Mouse (Mus musculus) cortical plate, adult 2 months (tissue): Measurements from ENCODE around the gene Olfr1177-ps. TPM values are rescaled to one million over a fixed set of nuclear protein-coding genes. Genes with fewer than 3 reads are reported as not detected.

Source experiments
- H3K27ac ChIP-seq: fragments of 200-500 bp; 2 replicates; pipeline ENCODE4 v1.5.1; 2012; ENCODE audit warnings: low read length, control low read depth, inconsistent platforms; ENCODE audit not compliant: insufficient read depth
- H3K4me1 ChIP-seq: fragments of 200-500 bp; 2 replicates; pipeline ENCODE4 v1.6.1; 2011; ENCODE audit warnings: low read length; ENCODE audit not compliant: control insufficient read depth, insufficient read depth
- H3K4me3 ChIP-seq: fragments of 200-500 bp; 2 replicates; pipeline ENCODE4 v1.5.1; 2011; ENCODE audit warnings: mild to moderate bottlenecking, low read length, control low read depth; ENCODE audit not compliant: insufficient read depth
- CTCF ChIP-seq: fragments of 200-500 bp; IDR thresholded peaks from 2 replicates; pipeline ENCODE4 v1.5.1; 2011; ENCODE audit warnings: mild to moderate bottlenecking, control low read depth, low read length; ENCODE audit not compliant: insufficient read depth; ENCODE audit errors: extremely low read depth
- POLR2A ChIP-seq: fragments of 200-500 bp; IDR thresholded peaks from 2 replicates; pipeline ENCODE4 v1.6.1; 2011; ENCODE audit warnings: mild to moderate bottlenecking, low read length, control low read depth; ENCODE audit not compliant: insufficient read depth; ENCODE audit errors: extremely low read depth
- polyA plus RNA-seq: library from polyadenylated mRNA; depleted of rRNA; stranded (reverse); fragments of >200 nt; gene quantifications from 2 replicates; pipeline ENCODE4 v1.2.3, GENCODE M21; 2012; rRNA removed

Olfr1177-ps gene
- not detected in 2 replicates for polyA plus RNA-seq

DNA sequence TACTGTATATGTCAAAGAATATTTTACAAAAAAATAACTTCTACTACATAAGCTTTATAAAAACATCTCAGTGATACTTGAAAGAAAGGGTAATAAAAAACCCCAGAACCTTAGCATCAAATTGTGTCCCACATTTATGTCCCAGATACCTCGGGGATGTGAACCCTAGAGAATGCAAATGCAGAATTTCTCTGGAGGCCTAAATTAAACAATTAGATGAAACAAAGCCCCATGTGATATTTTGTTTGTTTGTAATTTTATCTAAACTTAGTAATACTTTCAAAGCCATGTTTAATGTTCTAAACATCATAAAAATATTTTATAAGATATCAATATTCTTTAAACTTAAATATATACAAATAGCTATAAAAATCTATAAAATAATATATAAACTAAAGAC, at the start of gene Olfr1177-ps:
Gene Olfr1177-ps, minus strand, starts transcription at position 101 of the 400 bp plus-strand sequence.
- Histone ChIP-seq H3K4me3 (no peak within 1 kb of the TSS), H3K4me1 (no peaks in the 10 kb centered on the region), H3K27ac (no peak within 1 kb of the TSS)
- no peak for TF ChIP-seq POLR2A
- TF ChIP-seq CTCF = no peak

DNA sequence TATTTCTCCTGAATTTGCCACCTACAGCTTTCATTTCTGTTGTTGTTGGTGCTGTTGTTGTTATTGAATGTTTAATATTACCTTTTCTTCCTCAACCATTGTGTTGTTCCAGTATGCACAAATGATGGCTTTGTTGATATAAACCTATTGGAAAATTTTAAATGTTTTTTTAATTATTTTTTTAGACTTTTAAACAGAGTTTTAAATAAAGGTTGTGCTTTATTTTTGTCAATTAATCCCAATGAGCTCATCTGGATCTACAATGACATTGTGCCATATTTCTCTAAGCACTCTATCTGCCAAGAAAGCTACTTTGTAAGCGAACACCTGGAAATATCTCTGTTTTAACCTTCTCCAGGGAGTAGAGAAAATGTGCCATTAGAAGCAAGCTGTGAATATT, 40.5 kb upstream of the Olfr1177-ps start, which contains the start of gene Olfr1178:
Gene Olfr1178, plus strand, starts transcription at position 301 of the 400 bp plus-strand sequence.
- Histone ChIP-seq H3K27ac (no peak within 1 kb of the TSS), H3K4me3 (no peak within 1 kb of the TSS), H3K4me1 (no peaks in the 10 kb centered on the region)
- TF ChIP-seq POLR2A (no peak), CTCF (no peak)

DNA sequence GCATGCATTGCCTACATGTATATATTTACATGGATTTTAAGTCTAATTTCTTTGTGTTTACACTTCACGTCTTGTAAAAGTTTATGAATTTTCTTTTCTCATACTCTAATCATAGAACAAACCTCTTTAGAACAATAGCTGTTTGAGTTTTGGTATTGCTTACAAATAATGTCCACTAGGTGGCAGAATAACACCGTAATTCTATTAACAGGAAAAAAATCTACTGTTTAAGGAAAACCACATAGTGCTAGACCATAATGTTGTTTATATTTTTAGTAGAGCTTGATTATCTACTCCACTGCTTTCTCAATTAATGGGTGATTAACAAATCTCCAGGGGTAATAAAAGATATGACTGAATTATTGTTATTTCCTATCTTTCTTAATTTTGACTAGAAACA, 10.0 kb upstream of the Olfr1177-ps start:
- Histone ChIP-seq H3K4me3 (no peak overlapping the region), H3K27ac (no peak overlapping the region), H3K4me1 (no peaks in the 10 kb centered on the region)
- TF ChIP-seq POLR2A (no peak), CTCF (no peak)

DNA sequence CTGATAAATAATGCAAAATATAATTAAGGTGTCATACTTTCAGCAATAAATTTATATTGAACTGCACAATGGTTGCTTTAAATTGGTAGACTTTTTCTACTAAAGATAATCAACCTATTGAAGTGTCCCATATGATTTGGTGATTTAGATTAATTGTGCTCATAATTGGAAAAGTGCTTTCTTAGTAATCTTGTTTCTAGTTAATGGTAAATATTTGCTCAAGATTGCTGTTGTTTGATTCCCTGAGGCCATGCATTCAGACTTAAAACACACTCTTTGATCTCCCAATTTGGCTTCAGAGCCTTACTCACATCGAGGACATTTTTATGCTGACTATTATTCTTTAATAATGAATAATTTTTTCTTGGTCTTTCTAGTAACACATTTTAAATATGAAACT, 9.9 kb downstream of the Olfr1177-ps start, which contains the start of gene Olfr1176:
Gene Olfr1176, plus strand, starts transcription at position 301 of the 400 bp plus-strand sequence.
- no peak within 1 kb of the TSS for H3K27ac ChIP-seq
- no peak within 1 kb of the TSS for H3K4me3 ChIP-seq
- no peak for TF ChIP-seq POLR2A
- TF ChIP-seq CTCF = no peak
- H3K4me1 ChIP-seq = no peaks in the 10 kb centered on the region

DNA sequence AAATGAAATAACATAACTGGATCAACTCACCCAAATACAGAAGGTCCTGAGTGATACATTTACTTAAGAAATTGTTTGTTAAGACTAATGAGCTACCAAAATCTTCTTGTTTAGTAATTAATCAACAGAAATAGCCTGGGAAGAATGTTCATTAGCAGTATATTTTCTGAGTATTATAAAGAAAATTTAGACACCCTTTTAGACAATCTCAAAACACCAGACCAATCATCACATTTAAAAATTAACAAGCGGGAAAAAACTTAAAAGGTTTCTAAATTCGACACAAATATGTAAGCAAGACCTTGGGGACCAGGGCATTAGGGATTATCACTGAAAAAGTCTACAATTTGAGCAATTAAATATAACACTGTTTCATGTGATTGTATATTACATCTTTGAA, 19.2 kb downstream of the Olfr1177-ps start, which contains the start of gene Olfr1175-ps:
Gene Olfr1175-ps, minus strand, starts transcription at position 101 of the 400 bp plus-strand sequence.
- Histone ChIP-seq H3K4me3 (no peak within 1 kb of the TSS), H3K27ac (no peak within 1 kb of the TSS), H3K4me1 (no peaks in the 10 kb centered on the region)
- no peak for TF ChIP-seq POLR2A
- TF ChIP-seq CTCF = no peak

- TF ChIP-seq POLR2A (no peak), CTCF (no peak)
- Histone ChIP-seq H3K27ac (no peak within 1 kb of the TSS), H3K4me1 (no peaks in the 10 kb centered on the region), H3K4me3 (no peak within 1 kb of the TSS)
Observed at GRCm38 (mm10) chr2:88315035-88315434, 31.3 kb downstream of the Olfr1177-ps start, which contains the start of gene Olfr1174-ps. TSS of gene Olfr1174-ps (minus strand) at chr2:88315135.

Other genes with a start within 250 kb of the Olfr1177-ps start
- not detected in 2 replicates for gene Olfr1166, start 218.2 kb downstream of the Olfr1177-ps start, polyA plus RNA-seq
- not detected in 2 replicates for gene Olfr1167, start 191.3 kb downstream of the Olfr1177-ps start, polyA plus RNA-seq
- gene Olfr1168, start 164.6 kb downstream of the Olfr1177-ps start, polyA plus RNA-seq = not detected in 2 replicates
- gene Olfr1170, start 118.2 kb downstream of the Olfr1177-ps start, polyA plus RNA-seq = not detected in 2 replicates
- not detected in 2 replicates for gene Olfr1173, start 66.6 kb downstream of the Olfr1177-ps start, polyA plus RNA-seq
- not detected in 2 replicates for gene Olfr1174-ps, start 31.4 kb downstream of the Olfr1177-ps start, polyA plus RNA-seq
- not detected in 2 replicates for gene Olfr1175-ps, start 19.3 kb downstream of the Olfr1177-ps start, polyA plus RNA-seq
- not detected in 2 replicates for gene Olfr1176, start 9.8 kb downstream of the Olfr1177-ps start, polyA plus RNA-seq
- not detected in 2 replicates for gene Olfr1178, start 40.6 kb upstream of the Olfr1177-ps start, polyA plus RNA-seq
- gene Olfr1179, start 60.0 kb upstream of the Olfr1177-ps start, polyA plus RNA-seq = not detected in 2 replicates
- not detected in 2 replicates for gene Olfr1180, start 72.7 kb upstream of the Olfr1177-ps start, polyA plus RNA-seq
- not detected in 2 replicates for gene Olfr1181, start 79.7 kb upstream of the Olfr1177-ps start, polyA plus RNA-seq
- not detected in 2 replicates for gene Gm13757, start 102.6 kb upstream of the Olfr1177-ps start, polyA plus RNA-seq
- gene Olfr1183, start 108.4 kb upstream of the Olfr1177-ps start, polyA plus RNA-seq = not detected in 2 replicates
- not detected in 2 replicates for gene Olfr1184, start 137.1 kb upstream of the Olfr1177-ps start, polyA plus RNA-seq
- not detected in 2 replicates for gene Olfr1185-ps1, start 146.8 kb upstream of the Olfr1177-ps start, polyA plus RNA-seq
- gene Olfr1186, start 172.1 kb upstream of the Olfr1177-ps start, polyA plus RNA-seq = not detected in 2 replicates
- not detected in 2 replicates for gene Olfr1188, start 210.4 kb upstream of the Olfr1177-ps start, polyA plus RNA-seq
- not detected in 2 replicates for gene Olfr1189, start 240.0 kb upstream of the Olfr1177-ps start, polyA plus RNA-seq